ENCODE assay signal across 9 mouse cellular contexts in genomic region chr7:79728219-79728618, GRCm38 (mm10). TPM values are rescaled to one million over a fixed set of nuclear protein-coding genes. Genes with fewer than 3 reads are reported as not detected.
DNase-seq lines count a peak whose midpoint lies in the region; ATAC-seq and TF ChIP-seq lines count a peak whose summit lies in the region.
"Had no signal": no experiment of that assay in that cellular context is flagged by ENCODE, and none has a peak within 500 bp of the region (broad histone marks: within the 10 kb centered on the region; RNA-seq: fewer than 3 reads in every experiment).

No protein-coding gene starts in this region.

- H3K9me3 ChIP-seq in hindbrain, embryonic 10.5 days = no peaks in the 10 kb centered on the region
- H3K9me3 ChIP-seq in hindbrain, embryonic 16.5 days (ENCODE audit: control insufficient read depth, low read length) = no peaks in the 10 kb centered on the region
- no peaks in the 10 kb centered on the region for H3K9me3 ChIP-seq in embryonic facial prominence, embryonic 14.5 days (ENCODE audit: control insufficient read depth, low read length)
- H3K9me3 ChIP-seq: embryonic facial prominence, embryonic 12.5 days had no signal

- H3K4me2 ChIP-seq in hindbrain, embryonic 16.5 days (ENCODE audit: low read length) = no peak overlapping the region
- no peak overlapping the region for H3K4me2 ChIP-seq in embryonic facial prominence, embryonic 14.5 days (ENCODE audit: low read depth, low read length)
- H3K4me2 ChIP-seq: embryonic facial prominence, embryonic 12.5 days had no signal

- ATAC-seq in hindbrain, embryonic 16.5 days = no peak
- peak; percentile 76 for ATAC-seq in activated CD4-positive, CD25-positive, alpha-beta regulatory T cell, adult 4 months
- 0 out of 2 replicates have a peak, but pooled peaks have one; percentile 34 for ATAC-seq in embryonic facial prominence, embryonic 14.5 days (ENCODE audit: low read depth)

- no peak overlapping the region for H3K4me3 ChIP-seq in hindbrain, embryonic 10.5 days
- H3K4me3 ChIP-seq in hindbrain, embryonic 16.5 days (ENCODE audit: low read length) = no peak overlapping the region
- no peak overlapping the region for H3K4me3 ChIP-seq in embryonic facial prominence, embryonic 14.5 days (ENCODE audit: low read depth, low read length)
- H3K4me3 ChIP-seq in layer of hippocampus, adult 2 months = no peak overlapping the region
- H3K4me3 ChIP-seq: embryonic facial prominence, embryonic 12.5 days had no signal

- peak; percentile 78 for DNase-seq in hindbrain, embryonic 10.5 days (ENCODE audit: low spot score)
- peak; percentile 26 for DNase-seq in embryonic facial prominence, embryonic 14.5 days (ENCODE audit: low spot score)
- peak; percentile 63 to 69 for DNase-seq in heart, postnatal 36 days
- DNase-seq in layer of hippocampus, adult 2 months (ENCODE audit: low spot score in 2 of 2) = peak in 1 of 2 experiments; percentile 60
- DNase-seq in lung, postnatal 25 days (ENCODE audit: low spot score) = peak; percentile 63
- DNase-seq in spleen, postnatal 36 days (ENCODE audit: low spot score in 2 of 2) = peak; percentile 26 to 40

- intact Hi-C loops in heart, postnatal 36 days (cut with DNase I) = loop anchor here (5.0 kb wide), 2 partner anchors 66 to 231 kb away; partner anchors contain the start of gene Ticrr

- TF ChIP-seq CTCF in layer of hippocampus, adult 2 months (conservative IDR thresholded peaks at IDR 0.05) = peak; percentile 91

- no peaks in the 10 kb centered on the region; the same call in 1 of the 2 replicates for H3K4me1 ChIP-seq in hindbrain, embryonic 10.5 days (replicated peaks)
- no peaks in the 10 kb centered on the region for H3K4me1 ChIP-seq in hindbrain, embryonic 16.5 days (ENCODE audit: control insufficient read depth, insufficient read depth, low read depth, low read length)
- no peaks in the 10 kb centered on the region for H3K4me1 ChIP-seq in embryonic facial prominence, embryonic 14.5 days (ENCODE audit: control insufficient read depth, insufficient read depth, low read length)
- H3K4me1 ChIP-seq: embryonic facial prominence, embryonic 12.5 days had no signal

- H3K27me3 ChIP-seq in hindbrain, embryonic 10.5 days (ENCODE audit: insufficient read depth, poor library complexity, severe bottlenecking) = peaks cover 53% of the 10 kb centered on the region
- H3K27me3 ChIP-seq in hindbrain, embryonic 16.5 days (replicated peaks; ENCODE audit: control insufficient read depth, insufficient read depth, low read length) = 0 out of 2 replicates have a peak, but pooled peaks cover 2% of the 10 kb centered on the region
- H3K27me3 ChIP-seq in embryonic facial prominence, embryonic 14.5 days (replicated peaks; ENCODE audit: control insufficient read depth, insufficient read depth, low read length) = no peaks in the 10 kb centered on the region

- no peaks in the 10 kb centered on the region for H3K36me3 ChIP-seq in hindbrain, embryonic 10.5 days
- no peaks in the 10 kb centered on the region for H3K36me3 ChIP-seq in hindbrain, embryonic 16.5 days (ENCODE audit: control insufficient read depth, insufficient read depth, low read length)
- H3K36me3 ChIP-seq in embryonic facial prominence, embryonic 14.5 days (ENCODE audit: control insufficient read depth, insufficient read depth, low read length) = no peaks in the 10 kb centered on the region
- H3K36me3 ChIP-seq: embryonic facial prominence, embryonic 12.5 days had no signal

- H3K9ac ChIP-seq in hindbrain, embryonic 16.5 days (ENCODE audit: low read depth, low read length) = no peak overlapping the region
- no peak overlapping the region for H3K9ac ChIP-seq in embryonic facial prominence, embryonic 14.5 days (ENCODE audit: low read depth, low read length)
- H3K9ac ChIP-seq: embryonic facial prominence, embryonic 12.5 days had no signal

- 30% methylated on average over 6 of the region's 6 CpGs for WGBS in hindbrain, embryonic 10.5 days
- 31% methylated on average over 6 of the region's 6 CpGs for WGBS in hindbrain, embryonic 16.5 days
- 38% methylated on average over 6 of the region's 6 CpGs for WGBS in embryonic facial prominence, embryonic 14.5 days

- H3K27ac ChIP-seq in hindbrain, embryonic 10.5 days = no peak overlapping the region
- no peak overlapping the region for H3K27ac ChIP-seq in hindbrain, embryonic 16.5 days (ENCODE audit: low read depth, low read length)
- no peak overlapping the region for H3K27ac ChIP-seq in embryonic facial prominence, embryonic 14.5 days (replicated peaks; ENCODE audit: low read depth, low read length)
- no peak overlapping the region for H3K27ac ChIP-seq in layer of hippocampus, adult 2 months
- H3K27ac ChIP-seq: embryonic facial prominence, embryonic 12.5 days had no signal

RNA-seq across cellular contexts. Expression of gene Plin1, which starts 4.5 kb away (rescaled TPM):
- polyA plus RNA-seq in hindbrain, embryonic 10.5 days (2016; fragmentation: Nextera tagmentation; extraction: Ambion mirVana) = not detected in 2 replicates
- polyA plus RNA-seq in hindbrain, embryonic 16.5 days (2015; fragmentation: Nextera tagmentation; extraction: Ambion mirVana) = 0.19 and 0.46 TPM in 2 replicates
- polyA plus RNA-seq in activated CD4-positive, CD25-positive, alpha-beta regulatory T cell, adult 4 months (2017; shearing (Covaris generic)) = not detected
- 0.50 and 1.7 TPM in 2 replicates for polyA plus RNA-seq in embryonic facial prominence, embryonic 14.5 days (2014; fragmentation: Nextera tagmentation; extraction: Ambion mirVana)
- 10 to 100 TPM in 1 of 2 experiments, 1 to 10 TPM in 1; 2.2 to 12.4 TPM for total RNA-seq in heart, postnatal 36 days (2021)
- total RNA-seq in layer of hippocampus, adult 2 months (2021) = under 1 TPM; 0.26 to 0.27 TPM
- polyA plus RNA-seq: embryonic facial prominence, embryonic 12.5 days had no signal

RNA-seq across cellular contexts. Expression of gene Kif7, which starts 12.7 kb away (rescaled TPM):
- 5.2 and 5.9 TPM in 2 replicates for polyA plus RNA-seq in hindbrain, embryonic 10.5 days (2016; fragmentation: Nextera tagmentation; extraction: Ambion mirVana)
- 1.6 and 1.7 TPM in 2 replicates for polyA plus RNA-seq in hindbrain, embryonic 16.5 days (2015; fragmentation: Nextera tagmentation; extraction: Ambion mirVana)
- under 1 TPM; 0.29 to 0.74 TPM for polyA plus RNA-seq in activated CD4-positive, CD25-positive, alpha-beta regulatory T cell, adult 4 months (2017; shearing (Covaris generic))
- 5.3 and 6.2 TPM in 2 replicates for polyA plus RNA-seq in embryonic facial prominence, embryonic 14.5 days (2014; fragmentation: Nextera tagmentation; extraction: Ambion mirVana)
- total RNA-seq in heart, postnatal 36 days (2021) = 1 to 10 TPM; 1.4 to 2.0 TPM
- 1 to 10 TPM; 2.0 to 2.4 TPM for total RNA-seq in layer of hippocampus, adult 2 months (2021)

RNA-seq across cellular contexts. Expression of gene Pex11a, which starts 14.7 kb away (rescaled TPM):
- polyA plus RNA-seq in hindbrain, embryonic 10.5 days (2016; fragmentation: Nextera tagmentation; extraction: Ambion mirVana) = 8.0 and 8.3 TPM in 2 replicates
- polyA plus RNA-seq in hindbrain, embryonic 16.5 days (2015; fragmentation: Nextera tagmentation; extraction: Ambion mirVana) = 13.2 and 13.6 TPM in 2 replicates
- polyA plus RNA-seq in activated CD4-positive, CD25-positive, alpha-beta regulatory T cell, adult 4 months (2017; shearing (Covaris generic)) = 1 to 10 TPM; 2.6 to 2.7 TPM
- 9.2 and 9.4 TPM in 2 replicates for polyA plus RNA-seq in embryonic facial prominence, embryonic 14.5 days (2014; fragmentation: Nextera tagmentation; extraction: Ambion mirVana)
- total RNA-seq in heart, postnatal 36 days (2021) = 10 to 100 TPM; 17.1 to 17.4 TPM
- 10 to 100 TPM; 12.1 to 13.2 TPM for total RNA-seq in layer of hippocampus, adult 2 months (2021)

RNA-seq across cellular contexts. Expression of gene Wdr93, which starts 14.7 kb away (rescaled TPM):
- 0.47 and 0.52 TPM in 2 replicates for polyA plus RNA-seq in hindbrain, embryonic 10.5 days (2016; fragmentation: Nextera tagmentation; extraction: Ambion mirVana)
- 0.51 and 0.52 TPM in 2 replicates for polyA plus RNA-seq in hindbrain, embryonic 16.5 days (2015; fragmentation: Nextera tagmentation; extraction: Ambion mirVana)
- polyA plus RNA-seq in activated CD4-positive, CD25-positive, alpha-beta regulatory T cell, adult 4 months (2017; shearing (Covaris generic)) = under 1 TPM in 1 of 2 experiments, not detected in 1; 0.27 TPM
- 0.17 and 1.3 TPM in 2 replicates for polyA plus RNA-seq in embryonic facial prominence, embryonic 14.5 days (2014; fragmentation: Nextera tagmentation; extraction: Ambion mirVana)
- under 1 TPM in 1 of 2 experiments, not detected in 1; 0.14 TPM for total RNA-seq in heart, postnatal 36 days (2021)
- total RNA-seq in layer of hippocampus, adult 2 months (2021) = under 1 TPM in 1 of 2 experiments, not detected in 1; 0.36 TPM
